In the genomic region with DNA sequence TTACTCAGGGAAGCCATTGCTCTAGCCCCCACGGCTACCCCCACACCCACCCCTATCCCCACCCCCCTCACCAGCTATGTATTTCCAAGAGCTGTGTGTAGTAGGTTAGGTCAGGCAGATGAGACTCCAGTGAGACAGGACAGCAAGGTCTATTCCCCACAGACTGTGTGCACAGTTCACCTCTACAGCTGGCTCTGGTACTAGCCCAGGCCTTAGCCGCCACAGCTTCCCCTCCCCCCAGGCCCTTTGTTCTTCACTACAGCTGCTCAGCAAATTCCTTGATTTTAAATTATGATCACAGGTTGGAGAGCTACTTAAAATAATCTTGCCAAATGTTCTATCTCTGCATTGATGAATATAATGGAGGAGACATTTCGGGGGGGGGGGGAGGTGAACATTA, we compare ENCODE assay signal across 8 mouse cellular contexts.
A peak's percentile ranks its signal among the peaks of the same experiment; 100 is the strongest.
DNase-seq lines count a peak whose midpoint lies in the region; ATAC-seq lines count a peak whose summit lies in the region.

No protein-coding gene starts in this region.

- peak overlapping the region; percentile 31 for H3K9ac ChIP-seq in heart, embryonic 16.5 days (ENCODE audit: low read length)
- H3K9ac ChIP-seq in midbrain, embryonic 16.5 days (ENCODE audit: low read depth, low read length): peak overlapping the region; percentile 62

- no peaks in the 10 kb centered on the region for H3K9me3 ChIP-seq in heart, embryonic 16.5 days (replicated peaks; ENCODE audit: control insufficient read depth, low read length)
- H3K9me3 ChIP-seq in midbrain, embryonic 16.5 days (replicated peaks; ENCODE audit: control insufficient read depth, low read length, poor library complexity, severe bottlenecking): no peaks in the 10 kb centered on the region

- H3K27ac ChIP-seq in heart, embryonic 16.5 days (ENCODE audit: low read length): peak overlapping the region; percentile 96
- H3K27ac ChIP-seq in midbrain, embryonic 16.5 days (ENCODE audit: low read length): peak overlapping the region; percentile 95

- no peaks in the 10 kb centered on the region for H3K36me3 ChIP-seq in heart, embryonic 16.5 days (ENCODE audit: control insufficient read depth, insufficient read depth)
- H3K36me3 ChIP-seq in midbrain, embryonic 16.5 days (ENCODE audit: control insufficient read depth, insufficient read depth, low read length): no peaks in the 10 kb centered on the region

- DNase-seq in adrenal gland, adult 2 months: peak; percentile 68
- no peak for DNase-seq in adrenal gland, adult 8-10 months
- DNase-seq in brain, embryonic 18.5 days (ENCODE audit: low read depth, low spot score): peak; percentile 55
- peak; percentile 88 to 91 for DNase-seq in kidney, postnatal 25 days
- DNase-seq in layer of hippocampus, adult 8-10 months (ENCODE audit: low spot score in 2 of 2): no peak

- H3K4me1 ChIP-seq in heart, embryonic 16.5 days (ENCODE audit: control insufficient read depth, insufficient read depth, low read length): peaks cover 54% of the 10 kb centered on the region
- peaks cover 15% of the 10 kb centered on the region for H3K4me1 ChIP-seq in midbrain, embryonic 16.5 days (ENCODE audit: control insufficient read depth, insufficient read depth, low read length)

- no peak overlapping the region for H3K4me3 ChIP-seq in heart, embryonic 16.5 days (ENCODE audit: low read length)
- 0 out of 2 replicates have a peak overlapping the region, but pooled peaks have one; percentile 3 for H3K4me3 ChIP-seq in midbrain, embryonic 16.5 days (ENCODE audit: low read depth, low read length)

- no peak overlapping the region; the same call in 1 of the 2 replicates for H3K4me2 ChIP-seq in heart, embryonic 16.5 days (ENCODE audit: low read depth, low read length)
- peak overlapping the region; percentile 45; the same call in 1 of the 2 replicates for H3K4me2 ChIP-seq in midbrain, embryonic 16.5 days (ENCODE audit: low read length)

- WGBS in heart, embryonic 16.5 days: 34% methylated on average over 3 of the region's 3 CpGs
- 12% methylated on average over 3 of the region's 3 CpGs for WGBS in midbrain, embryonic 16.5 days

- no peaks in the 10 kb centered on the region for H3K27me3 ChIP-seq in heart, embryonic 16.5 days (ENCODE audit: control insufficient read depth, insufficient read depth, low read length)
- H3K27me3 ChIP-seq in midbrain, embryonic 16.5 days (ENCODE audit: control insufficient read depth, insufficient read depth, low read depth, low read length): no peaks in the 10 kb centered on the region

- peak; percentile 43; the same call in 1 of the 2 replicates for ATAC-seq in heart, embryonic 16.5 days (replicated peaks; ENCODE audit: extremely low read depth, insufficient read depth, low FRiP score)
- peak; percentile 85 for ATAC-seq in midbrain, embryonic 16.5 days
- no peak for ATAC-seq in erythroid progenitor cell, adult 5-6 weeks (replicated peaks; ENCODE audit: low FRiP score, poor library complexity, severe bottlenecking)

Comparison
In these comparisons a context has a peak if more than half of its experiments do, and no peak if none do; other contexts are left out.
1. DNase-seq: peak in adrenal gland, adult 2 months (single experiment), brain, embryonic 18.5 days (single experiment) and kidney, postnatal 25 days (2 of 2); none in adrenal gland, adult 8-10 months (single experiment) and layer of hippocampus, adult 8-10 months (0 of 2).